Mouse (Mus musculus): ENCODE results near the gene Ptprh.
A peak's percentile ranks its signal among the peaks of the same experiment; 100 is the strongest.

Ptprh gene

GRCm38 (mm10) chr7:4522292-4522691 lies 81.5 kb downstream of the Ptprh start:
- no peak for DNase-seq

GRCm38 (mm10) chr7:4521231-4522003 lies 82.4 kb downstream of the Ptprh start:
- no peak for DNase-seq

GRCm38 (mm10) chr7:4518487-4518886 lies 85.4 kb downstream of the Ptprh start:
- no peak for DNase-seq

GRCm38 (mm10) chr7:4516332-4517050 lies 87.3 kb downstream of the Ptprh start, which contains the start of gene Tnnt1:
Tnnt1 (minus strand) TSS chr7:4516382.
- DNase-seq: peak; percentile 66

GRCm38 (mm10) chr7:4515853-4516252 lies 88.0 kb downstream of the Ptprh start:
- DNase-seq: no peak

GRCm38 (mm10) chr7:4513829-4514712 lies 89.8 kb downstream of the Ptprh start:
- DNase-seq: no peak

GRCm38 (mm10) chr7:4513236-4513635 lies 90.6 kb downstream of the Ptprh start:
- peak; percentile 75 for DNase-seq

GRCm38 (mm10) chr7:4511489-4512224 lies 92.2 kb downstream of the Ptprh start:
- no peak for DNase-seq

- peak; percentile 92 for DNase-seq
These were observed 93.8 kb downstream of the Ptprh start for GRCm38 (mm10) chr7:4509863-4510608.

- DNase-seq: no peak
These were observed 95.1 kb downstream of the Ptprh start for GRCm38 (mm10) chr7:4508739-4509116.

GRCm38 (mm10) chr7:4508062-4508738 lies 95.6 kb downstream of the Ptprh start:
- no peak for DNase-seq

- no peak for DNase-seq
These were observed 96.6 kb downstream of the Ptprh start for GRCm38 (mm10) chr7:4507220-4507619.

GRCm38 (mm10) chr7:4504646-4505435 lies 99.0 kb downstream of the Ptprh start:
- DNase-seq: no peak

GRCm38 (mm10) chr7:4503858-4504257 lies 100.0 kb downstream of the Ptprh start:
- no peak for DNase-seq

GRCm38 (mm10) chr7:4503100-4503499 lies 100.7 kb downstream of the Ptprh start:
- DNase-seq: no peak

- DNase-seq: peak; percentile 76
These were observed 101.3 kb downstream of the Ptprh start for GRCm38 (mm10) chr7:4502421-4503090.

- peak; percentile 96 for DNase-seq
These were observed 102.1 kb downstream of the Ptprh start, which contains the start of gene Ppp1r12c for GRCm38 (mm10) chr7:4501558-4502397. Ppp1r12c (minus strand) TSS chr7:4501680.

- DNase-seq: peak; percentile 52
These were observed 102.9 kb downstream of the Ptprh start for GRCm38 (mm10) chr7:4500892-4501471.

Data from retina, postnatal 1 day (tissue).